Mouse (Mus musculus) forebrain, embryonic 13.5 days (tissue): ENCODE measurements around the gene Exoc6b. TPM values are rescaled to one million over a fixed set of nuclear protein-coding genes. Genes with fewer than 3 reads are reported as not detected.
A peak's percentile ranks its signal among the peaks of the same experiment; 100 is the strongest.
"Not testable (repeated sequence)": the region's sequence is repeated elsewhere in the genome, so short reads cannot be mapped to it uniquely, and the experiment has no call there.

Experiments
- ATAC-seq: fragments of 200-750 bp; cut with Nextera tagmentation; 2 replicates; pipeline ENCODE4 v1.8.0; 2017
- H3K27ac ChIP-seq: fragments of 300-500 bp; sonication (generic); 2 replicates; pipeline ENCODE4 v1.5.1; 2015; ENCODE audit warnings: inconsistent platforms, mild to moderate bottlenecking, moderate library complexity
- H3K27me3 ChIP-seq: fragments of 300-500 bp; sonication (generic); 2 replicates; pipeline ENCODE4 v1.6.1; 2015; ENCODE audit warnings: mild to moderate bottlenecking, inconsistent platforms
- H3K36me3 ChIP-seq: fragments of 300-500 bp; sonication (generic); 2 replicates; pipeline ENCODE4 v1.6.1; 2015; ENCODE audit warnings: mild to moderate bottlenecking, inconsistent platforms; ENCODE audit not compliant: poor library complexity, severe bottlenecking
- H3K4me1 ChIP-seq: fragments of 300-500 bp; sonication (generic); 2 replicates; pipeline ENCODE4 v1.6.1; 2015; ENCODE audit warnings: inconsistent platforms
- H3K4me2 ChIP-seq: fragments of 300-500 bp; sonication (generic); 2 replicates; pipeline ENCODE4 v1.6.1; 2015; ENCODE audit warnings: inconsistent platforms, mild to moderate bottlenecking, moderate library complexity
- H3K4me3 ChIP-seq: fragments of 300-500 bp; sonication (generic); 2 replicates; pipeline ENCODE4 v1.5.1; 2015; ENCODE audit warnings: mild to moderate bottlenecking, inconsistent platforms
- H3K9ac ChIP-seq: fragments of 300-500 bp; sonication (generic); 2 replicates; pipeline ENCODE4 v1.6.1; 2015; ENCODE audit warnings: mild to moderate bottlenecking, inconsistent platforms
- H3K9me3 ChIP-seq: fragments of 300-500 bp; sonication (generic); replicated peaks from 2 replicates; pipeline ENCODE4 v1.6.1; 2016; ENCODE audit warnings: inconsistent platforms
- WGBS: fragments of 180-500 bp; shearing (Covaris S2); methylation state at CpG from one replicate; pipeline ENCODE4 v1.1.7; 2015; 5-methylcytosine and 5-hydroxymethylcytosine counted together
- polyA plus RNA-seq: library from polyadenylated mRNA; unstranded; fragments of >200 nt; fragmentation: Nextera tagmentation; extraction: Ambion mirVana; gene quantifications from 2 replicates; pipeline ENCODE4 v1.2.1, GENCODE M21; 2015

The Exoc6b gene
- polyA plus RNA-seq: 37.4 and 42.8 TPM in 2 replicates

DNA sequence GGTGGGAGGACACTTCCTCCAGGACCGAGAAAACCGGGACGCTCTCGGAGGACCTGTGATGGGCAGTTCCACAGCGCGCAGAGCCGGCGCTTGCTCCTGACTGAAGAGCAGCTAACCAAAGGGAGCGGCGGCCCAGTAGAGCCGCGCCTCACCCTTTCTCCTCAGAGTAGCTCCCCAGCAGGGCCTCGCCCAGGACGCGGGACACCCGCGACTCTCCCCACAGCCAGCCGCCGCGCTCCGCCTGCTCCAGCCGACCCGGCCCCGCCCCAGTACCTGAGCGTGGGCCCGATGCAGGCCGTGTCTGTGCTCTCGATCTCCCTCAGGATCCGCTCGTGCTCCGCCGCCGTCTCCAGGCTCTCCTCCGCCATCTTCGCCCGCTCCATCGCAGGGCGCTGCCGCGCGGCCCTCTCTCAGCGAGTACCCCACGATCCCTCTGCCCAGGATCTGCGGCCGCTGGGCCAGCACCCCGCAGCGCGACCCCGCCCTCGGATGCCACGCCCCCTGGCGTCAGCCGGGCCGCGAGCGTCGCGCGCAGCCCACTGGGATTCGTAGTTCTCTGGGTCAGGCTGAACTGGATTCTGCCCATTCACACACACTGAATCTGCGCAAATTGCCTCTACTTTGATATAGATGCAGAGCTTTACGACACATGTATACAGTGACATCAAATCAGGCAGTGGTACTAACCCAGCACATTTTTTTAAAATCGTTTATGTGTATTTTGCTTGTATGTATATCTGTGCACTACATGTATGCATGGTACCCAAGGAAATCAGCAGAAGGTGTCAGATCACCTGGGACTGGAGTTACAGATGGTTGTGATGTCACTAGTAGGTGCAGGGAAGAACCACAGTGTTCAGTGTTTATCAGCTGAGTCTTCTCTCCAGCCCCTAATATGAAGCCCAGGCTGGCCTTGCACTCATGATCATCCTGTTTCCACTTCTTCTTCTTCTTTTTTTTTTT lies at the start of gene Exoc6b:
Gene Exoc6b, minus strand, starts transcription at position 491 of the 963 bp plus-strand sequence.
- H3K27ac ChIP-seq: peak within 1 kb of the TSS; percentile 78
- H3K9me3 ChIP-seq: no peaks in the 10 kb centered on the region
- WGBS: under 1% methylated on average over 60 of the region's 63 CpGs
- H3K4me2 ChIP-seq: peak within 1 kb of the TSS; percentile 87
- peak within 1 kb of the TSS; percentile 94 for H3K4me3 ChIP-seq
- no peaks in the 10 kb centered on the region for H3K36me3 ChIP-seq
- peak; percentile 94 for ATAC-seq
- peaks cover 20% of the 10 kb centered on the region for H3K4me1 ChIP-seq
- H3K9ac ChIP-seq: peak within 1 kb of the TSS; percentile 91
- no peaks in the 10 kb centered on the region for H3K27me3 ChIP-seq

DNA sequence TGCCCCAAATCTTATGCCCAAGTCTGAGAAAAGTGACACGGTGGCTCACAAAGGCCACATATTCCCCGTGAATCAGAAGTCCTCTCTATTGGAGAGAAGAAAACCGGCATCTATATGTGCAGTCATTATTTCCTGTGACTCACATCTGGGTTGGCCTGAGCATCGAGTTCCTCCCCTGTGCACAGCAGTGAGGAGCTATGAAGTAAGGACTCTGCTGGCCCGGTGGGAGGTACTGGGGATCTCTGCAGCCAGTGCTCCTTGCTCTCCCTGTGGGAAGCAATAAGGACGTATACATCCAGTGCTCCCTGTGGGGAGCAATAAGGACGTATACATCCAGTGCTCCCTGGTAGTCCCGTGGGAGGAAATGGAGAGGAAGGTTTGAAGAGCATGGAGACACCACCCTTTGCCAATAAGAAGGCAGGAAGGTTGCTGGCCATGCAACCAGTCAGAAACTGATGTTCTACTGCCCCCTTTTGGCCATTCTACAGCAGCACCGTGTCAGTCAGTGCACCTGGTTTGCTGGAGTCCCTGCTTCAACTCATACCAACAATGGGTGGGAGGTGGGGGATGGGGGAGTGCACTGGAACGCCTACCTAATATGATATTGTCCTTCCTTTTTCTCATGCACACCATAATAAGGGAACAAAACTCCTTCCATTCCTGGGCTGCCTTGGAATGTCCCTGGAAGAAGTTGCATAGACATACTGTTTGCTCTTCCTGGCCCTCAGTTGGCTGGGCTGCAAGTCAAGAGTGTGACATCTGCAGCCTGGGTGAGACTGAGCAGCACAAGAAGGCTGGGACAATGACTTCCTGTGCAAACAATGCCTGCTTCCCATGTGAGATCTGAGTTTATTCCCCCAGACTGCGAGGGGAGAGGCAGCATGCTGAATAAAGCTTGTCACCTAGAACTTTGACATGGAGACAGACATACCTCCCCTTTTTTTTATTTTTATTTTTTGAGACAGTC lies 48.5 kb upstream of the Exoc6b start:
- not testable (repeated sequence) for H3K4me2 ChIP-seq, H3K9me3 ChIP-seq, H3K4me1 ChIP-seq, H3K4me3 ChIP-seq, H3K27me3 ChIP-seq, H3K27ac ChIP-seq, ATAC-seq, H3K36me3 ChIP-seq, H3K9ac ChIP-seq
- 46% methylated on average over 10 of the region's 11 CpGs for WGBS

DNA sequence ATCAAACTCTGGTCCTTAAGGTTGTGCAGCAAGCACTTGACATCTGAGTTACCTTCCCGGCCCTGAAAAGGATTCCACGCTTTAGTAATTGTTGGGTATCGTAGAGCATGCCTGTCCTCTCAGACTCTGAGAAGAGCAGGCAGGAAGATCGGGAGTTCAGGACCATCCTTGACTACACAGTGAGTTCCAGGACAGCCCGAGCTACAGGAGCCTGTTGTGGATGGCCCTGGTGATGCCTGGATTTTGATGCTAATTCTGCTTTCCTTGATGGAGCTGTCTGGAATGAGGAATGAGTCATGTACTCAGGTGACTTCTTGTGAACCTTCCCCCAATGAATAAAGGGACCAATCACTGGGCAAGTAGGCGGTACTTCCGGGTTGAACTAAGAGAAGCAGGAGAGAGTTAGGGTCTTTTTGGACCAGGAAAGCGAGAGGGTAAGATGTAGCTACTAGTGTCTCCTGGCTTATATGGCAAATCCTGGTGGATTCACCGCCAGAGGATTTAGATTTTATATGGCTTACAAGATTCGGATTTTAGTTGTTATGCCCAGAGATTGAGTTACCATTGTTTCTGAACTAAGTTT lies 35.8 kb upstream of the Exoc6b start:
- ATAC-seq: no peak
- 88% methylated on average over 10 of the region's 10 CpGs for WGBS

DNA sequence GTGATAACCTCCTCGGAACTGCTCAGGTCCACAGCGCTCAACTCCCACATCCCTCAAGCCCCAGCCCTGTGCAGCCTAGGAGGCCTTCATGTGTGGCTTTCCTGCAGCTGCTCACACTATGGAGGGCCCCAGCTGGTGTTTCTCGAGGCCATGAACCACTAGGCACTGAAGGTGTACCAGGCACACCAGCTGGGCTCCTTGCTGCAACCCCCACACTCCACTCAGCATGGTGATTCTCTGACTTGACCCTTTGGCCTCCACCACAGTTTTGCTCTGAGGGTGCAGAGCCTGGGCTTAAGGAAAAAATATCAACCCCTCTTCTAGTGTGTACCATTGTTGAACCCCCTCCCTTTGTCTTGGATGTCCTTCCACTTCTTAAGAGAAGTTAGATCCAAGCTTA lies 34.0 kb upstream of the Exoc6b start:
- Histone ChIP-seq H3K4me3 (no peak overlapping the region), H3K4me2 (no peak overlapping the region), H3K36me3 (no peaks in the 10 kb centered on the region), H3K9me3 (no peaks in the 10 kb centered on the region), H3K4me1 (no peaks in the 10 kb centered on the region), H3K27ac (no peak overlapping the region), H3K9ac (no peak overlapping the region), H3K27me3 (no peaks in the 10 kb centered on the region)
- WGBS: 92% methylated on average over 3 of the region's 3 CpGs
- ATAC-seq: no peak

More for the DNA sequence above, 35.8 kb upstream of the Exoc6b start:
- no peak overlapping the region for H3K4me2 ChIP-seq
- H3K27ac ChIP-seq: no peak overlapping the region
- no peak overlapping the region for H3K4me3 ChIP-seq
- no peaks in the 10 kb centered on the region for H3K4me1 ChIP-seq
- no peaks in the 10 kb centered on the region for H3K36me3 ChIP-seq
- H3K27me3 ChIP-seq: no peaks in the 10 kb centered on the region
- no peaks in the 10 kb centered on the region for H3K9me3 ChIP-seq
- no peak overlapping the region for H3K9ac ChIP-seq

DNA sequence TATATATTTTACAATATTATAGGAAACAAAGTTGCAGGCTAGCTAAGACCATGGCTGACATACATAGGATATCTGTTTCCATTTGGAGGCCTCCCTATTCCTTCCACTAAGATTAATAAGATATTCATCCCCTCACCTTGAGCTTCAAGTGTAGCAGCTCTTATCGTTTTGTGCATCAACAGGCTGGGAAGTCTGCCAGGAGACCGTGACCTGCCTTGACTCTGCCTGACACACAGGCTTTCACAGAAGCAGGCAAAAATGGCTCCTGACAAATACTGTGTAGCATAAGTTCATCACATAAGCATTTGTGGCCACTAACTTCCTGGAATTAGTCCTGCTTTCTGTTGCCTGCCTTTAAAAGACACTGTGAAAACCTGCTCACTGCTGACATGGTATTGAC lies 27.1 kb upstream of the Exoc6b start:
- WGBS: 84% methylated on average over 2 of the region's 2 CpGs
- H3K4me3 ChIP-seq: no peak overlapping the region
- H3K4me2 ChIP-seq: no peak overlapping the region
- H3K9ac ChIP-seq: no peak overlapping the region
- no peak overlapping the region for H3K27ac ChIP-seq
- H3K27me3 ChIP-seq: no peaks in the 10 kb centered on the region
- no peaks in the 10 kb centered on the region for H3K9me3 ChIP-seq
- no peak for ATAC-seq
- H3K36me3 ChIP-seq: no peaks in the 10 kb centered on the region
- H3K4me1 ChIP-seq: no peaks in the 10 kb centered on the region

DNA sequence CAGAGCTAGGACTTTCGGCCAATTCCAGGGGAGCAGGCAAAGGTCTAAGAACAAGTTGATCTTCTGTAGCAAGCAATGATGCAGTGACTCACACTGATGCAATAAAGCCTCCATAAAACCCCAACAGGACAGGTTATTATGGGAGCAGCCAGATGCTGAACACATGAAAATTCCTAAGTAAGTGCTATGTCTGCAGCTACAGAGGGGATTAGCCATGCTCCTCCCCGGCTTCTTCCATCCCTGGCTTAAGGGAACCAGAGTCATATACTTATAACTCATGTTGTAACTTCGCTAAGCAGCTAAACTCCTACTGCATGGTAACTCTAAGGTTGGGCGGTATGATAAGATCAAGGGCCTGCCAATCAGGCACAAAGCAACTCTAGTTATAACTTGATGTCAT lies 18.1 kb upstream of the Exoc6b start:
- Histone ChIP-seq H3K4me3 (no peak overlapping the region), H3K9me3 (no peaks in the 10 kb centered on the region), H3K9ac (no peak overlapping the region), H3K4me2 (no peak overlapping the region), H3K4me1 (no peaks in the 10 kb centered on the region), H3K27me3 (no peaks in the 10 kb centered on the region), H3K27ac (no peak overlapping the region), H3K36me3 (no peaks in the 10 kb centered on the region)
- 91% methylated on average over 4 of the region's 4 CpGs for WGBS
- no peak for ATAC-seq

DNA sequence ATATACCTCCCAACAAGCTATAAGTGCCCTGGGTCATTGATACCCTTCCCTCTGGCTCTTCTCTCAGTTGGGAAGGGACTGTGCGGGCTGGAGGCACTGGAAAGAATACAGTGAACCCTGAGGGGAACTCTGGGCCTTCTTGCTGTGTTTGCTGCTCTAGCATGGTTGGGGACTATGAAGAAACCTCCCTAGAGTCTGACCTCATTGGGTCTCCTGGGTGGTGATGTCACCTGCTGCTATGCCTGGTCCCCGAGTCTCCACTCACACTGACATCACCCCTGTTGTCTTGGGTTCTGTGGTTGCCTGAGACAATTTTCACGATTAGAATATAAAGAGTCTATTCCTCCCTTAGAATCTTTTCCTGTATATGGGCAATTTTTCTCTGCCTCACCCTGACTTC lies 17.3 kb upstream of the Exoc6b start:
- no peak for ATAC-seq
- Histone ChIP-seq H3K4me2 (no peak overlapping the region), H3K9ac (no peak overlapping the region), H3K27me3 (no peaks in the 10 kb centered on the region), H3K27ac (no peak overlapping the region), H3K4me1 (no peaks in the 10 kb centered on the region), H3K4me3 (no peak overlapping the region), H3K9me3 (no peaks in the 10 kb centered on the region), H3K36me3 (no peaks in the 10 kb centered on the region)
- WGBS: 77% methylated on average over 3 of the region's 3 CpGs

DNA sequence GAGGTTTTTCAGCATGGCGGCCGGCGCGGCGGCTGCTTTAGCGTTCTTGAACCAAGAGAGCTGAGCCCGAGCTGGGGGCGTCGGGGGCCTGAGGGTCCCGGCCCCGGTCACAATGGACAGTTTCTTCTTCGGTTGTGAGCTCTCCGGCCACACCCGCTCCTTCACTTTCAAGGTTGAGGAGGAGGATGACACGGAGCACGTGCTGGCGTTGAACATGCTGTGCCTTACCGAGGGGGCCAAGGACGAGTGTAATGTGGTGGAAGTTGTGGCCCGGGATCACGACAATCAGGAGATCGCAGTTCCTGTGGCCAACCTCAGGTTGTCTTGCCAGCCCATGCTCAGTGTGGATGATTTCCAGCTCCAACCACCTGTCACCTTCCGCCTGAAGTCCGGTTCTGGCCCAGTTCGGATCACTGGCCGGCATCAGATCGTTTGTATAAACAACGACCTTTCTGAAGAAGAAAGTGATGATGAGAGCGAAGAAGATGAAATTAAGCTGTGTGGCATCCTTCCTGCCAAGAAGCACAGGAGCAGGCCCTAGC lies 6.9 kb upstream of the Exoc6b start:
- not testable (repeated sequence) for H3K27me3 ChIP-seq, ATAC-seq, H3K9ac ChIP-seq, H3K4me2 ChIP-seq, H3K4me3 ChIP-seq, H3K4me1 ChIP-seq, H3K9me3 ChIP-seq, H3K27ac ChIP-seq, H3K36me3 ChIP-seq
- WGBS: 84% methylated on average over 29 of the region's 29 CpGs

DNA sequence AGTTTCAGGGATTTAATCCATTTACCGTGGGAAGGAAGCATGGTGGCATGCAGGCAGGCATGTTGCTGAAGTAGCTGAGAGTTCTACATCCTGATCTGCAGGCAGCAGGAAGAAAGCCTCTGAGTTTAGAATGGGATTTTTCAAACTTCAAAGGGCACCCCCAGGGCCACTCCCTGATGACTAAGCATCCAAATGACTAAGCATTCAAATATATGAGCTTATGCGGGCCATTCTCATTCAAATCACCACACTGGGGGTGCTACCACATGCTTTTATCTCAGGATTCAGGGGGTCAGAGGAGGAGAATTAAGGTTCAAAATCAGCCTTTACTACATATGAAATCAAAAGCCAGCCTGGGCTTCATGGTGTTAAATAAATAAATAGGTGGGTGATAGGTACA lies 5.7 kb upstream of the Exoc6b start:
- Histone ChIP-seq H3K9ac (no peak overlapping the region), H3K4me3 (no peak overlapping the region), H3K36me3 (no peaks in the 10 kb centered on the region), H3K4me2 (no peak overlapping the region), H3K27me3 (no peaks in the 10 kb centered on the region), H3K27ac (no peak overlapping the region), H3K9me3 (no peaks in the 10 kb centered on the region), H3K4me1 (no peaks in the 10 kb centered on the region)
- WGBS: 10% methylated on average over 2 of the region's 2 CpGs
- no peak for ATAC-seq

DNA sequence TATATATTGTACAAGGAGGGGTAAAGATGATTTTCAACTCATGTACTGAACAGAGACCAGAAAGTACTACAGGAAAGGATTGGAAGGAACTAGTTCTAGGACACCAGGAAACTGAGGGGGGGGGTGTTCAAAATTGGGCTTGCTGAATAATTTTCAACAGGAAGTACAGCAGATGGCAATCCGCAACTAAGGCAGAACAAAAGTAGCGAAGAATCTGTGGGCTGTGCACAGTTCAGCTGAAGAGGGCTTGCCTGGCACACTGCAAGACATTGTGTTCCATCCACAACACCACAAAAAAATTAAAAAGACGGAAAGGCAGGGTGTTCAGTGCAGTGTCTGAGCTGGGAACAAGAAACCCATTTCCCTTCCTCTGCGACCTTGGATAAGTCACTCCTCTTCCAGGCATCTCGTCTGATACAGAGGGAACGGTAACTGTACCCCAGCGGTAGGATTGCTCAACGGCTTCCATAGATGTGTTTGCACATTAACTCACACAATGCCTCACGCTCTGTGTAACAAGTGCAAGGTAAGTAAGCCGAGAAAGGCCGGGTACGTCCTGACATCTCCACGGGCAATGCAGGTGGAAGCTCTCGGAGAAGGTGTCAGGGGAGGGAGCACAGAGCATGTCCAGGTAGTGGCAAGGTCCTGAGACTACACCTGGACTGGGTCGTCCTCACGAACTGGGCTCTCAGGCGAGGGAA lies 841 bp downstream of the Exoc6b start:
- Histone ChIP-seq H3K9me3 (no peaks in the 10 kb centered on the region), H3K36me3 (no peaks in the 10 kb centered on the region), H3K4me1 (peaks cover 20% of the 10 kb centered on the region), H3K4me2 (peak overlapping the region; percentile 87), H3K27me3 (no peaks in the 10 kb centered on the region), H3K9ac (peak overlapping the region; percentile 91), H3K4me3 (peak overlapping the region; percentile 94), H3K27ac (peak overlapping the region; percentile 78)
- peak; percentile 15 for ATAC-seq
- 3% methylated on average over 17 of the region's 17 CpGs for WGBS

DNA sequence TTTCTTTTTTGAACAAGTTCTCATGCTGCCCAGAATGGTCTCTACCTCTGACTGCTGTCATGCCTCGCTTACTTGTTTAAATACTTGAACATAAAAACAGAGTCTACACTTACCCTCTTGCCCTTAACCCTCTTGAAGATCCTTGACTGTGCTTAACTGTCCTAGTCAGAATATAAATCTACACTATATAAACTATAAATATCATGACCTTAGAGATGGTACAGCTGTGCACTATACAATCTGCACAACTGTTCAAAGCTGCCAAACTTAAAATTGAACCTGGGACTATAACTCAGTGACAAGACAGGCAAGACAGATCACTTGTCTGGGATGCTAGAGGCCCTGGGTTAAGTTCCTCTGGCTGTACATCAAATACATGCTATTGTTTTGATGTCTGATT lies 11.7 kb downstream of the Exoc6b start:
- ATAC-seq: no peak
- Histone ChIP-seq H3K9me3 (no peaks in the 10 kb centered on the region), H3K4me1 (no peaks in the 10 kb centered on the region), H3K9ac (no peak overlapping the region), H3K4me2 (no peak overlapping the region), H3K27ac (no peak overlapping the region), H3K36me3 (no peaks in the 10 kb centered on the region), H3K4me3 (no peak overlapping the region), H3K27me3 (no peaks in the 10 kb centered on the region)
- WGBS: 89% methylated on average over 1 of the region's 1 CpGs
